Mouse (Mus musculus) ZHBTc4 (cell line): ENCODE data around the gene Hspa1a.
A peak's percentile ranks its signal among the peaks of the same experiment; 100 is the strongest.

Experiments used
- DNase-seq: peaks from one replicate; pipeline ENCODE4 v3.0.0-alpha.2; 2011; ENCODE audit warnings: low read depth, low spot score

Hspa1a gene

DNA sequence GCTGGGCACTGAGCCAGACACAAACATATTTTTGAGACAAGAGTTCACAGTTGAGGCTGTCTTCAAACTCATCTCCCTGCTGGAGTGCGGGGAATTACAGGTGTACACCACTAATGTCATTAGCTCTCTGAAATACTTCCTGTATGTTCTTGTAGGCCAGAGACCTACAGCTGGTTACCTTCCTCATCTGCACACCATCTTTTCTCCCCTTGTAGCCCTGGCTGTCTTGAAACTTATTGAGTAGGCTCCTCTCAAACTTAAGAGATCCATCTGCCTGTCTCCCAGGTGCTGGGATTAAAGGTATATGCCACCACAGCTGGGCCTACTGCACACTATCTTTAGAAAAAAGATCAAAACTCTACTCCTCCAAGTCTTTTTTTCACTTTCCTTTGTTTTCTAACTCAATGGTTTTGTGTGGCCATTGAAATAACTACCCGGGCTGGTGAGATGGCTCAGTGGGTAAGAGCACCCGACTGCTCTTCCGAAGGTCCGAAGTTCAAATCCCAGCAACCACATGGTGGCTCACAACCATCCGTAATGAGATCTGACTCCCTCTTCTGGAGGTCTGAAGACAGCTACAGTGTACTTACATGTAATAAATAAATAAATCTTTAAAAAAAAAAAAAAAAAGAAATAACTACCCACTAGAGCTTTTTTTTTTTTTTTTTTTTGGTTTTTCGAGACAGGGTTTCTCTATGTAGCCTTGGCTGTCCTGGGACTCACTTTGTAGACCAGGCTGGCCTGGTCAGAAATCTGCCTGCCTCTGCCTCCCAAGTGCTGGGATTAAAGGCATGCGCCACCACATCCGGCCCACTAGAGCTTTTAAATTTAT is 23.0 kb downstream of the Hspa1a start:
- DNase-seq: peak; percentile 60

DNA sequence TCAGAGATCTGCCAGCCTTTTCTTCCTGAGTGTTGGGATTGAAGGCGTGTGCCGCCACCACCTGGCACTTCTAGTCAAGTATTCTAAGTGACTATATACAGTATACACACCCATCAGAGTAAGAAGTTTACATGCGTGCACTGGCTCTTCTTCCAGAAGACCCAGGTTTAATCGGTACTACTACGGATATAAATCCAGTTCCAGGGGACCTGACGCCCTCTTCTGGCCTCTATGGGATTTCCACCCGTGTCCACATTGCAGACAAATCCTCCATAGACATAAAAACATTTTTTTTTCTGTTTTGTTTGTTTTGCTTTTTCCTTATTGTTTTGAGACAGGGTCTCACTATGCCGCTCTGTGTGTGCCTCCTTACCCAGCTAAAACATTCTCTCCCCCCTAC is 24.4 kb downstream of the Hspa1a start:
- DNase-seq: peak; percentile 77

DNA sequence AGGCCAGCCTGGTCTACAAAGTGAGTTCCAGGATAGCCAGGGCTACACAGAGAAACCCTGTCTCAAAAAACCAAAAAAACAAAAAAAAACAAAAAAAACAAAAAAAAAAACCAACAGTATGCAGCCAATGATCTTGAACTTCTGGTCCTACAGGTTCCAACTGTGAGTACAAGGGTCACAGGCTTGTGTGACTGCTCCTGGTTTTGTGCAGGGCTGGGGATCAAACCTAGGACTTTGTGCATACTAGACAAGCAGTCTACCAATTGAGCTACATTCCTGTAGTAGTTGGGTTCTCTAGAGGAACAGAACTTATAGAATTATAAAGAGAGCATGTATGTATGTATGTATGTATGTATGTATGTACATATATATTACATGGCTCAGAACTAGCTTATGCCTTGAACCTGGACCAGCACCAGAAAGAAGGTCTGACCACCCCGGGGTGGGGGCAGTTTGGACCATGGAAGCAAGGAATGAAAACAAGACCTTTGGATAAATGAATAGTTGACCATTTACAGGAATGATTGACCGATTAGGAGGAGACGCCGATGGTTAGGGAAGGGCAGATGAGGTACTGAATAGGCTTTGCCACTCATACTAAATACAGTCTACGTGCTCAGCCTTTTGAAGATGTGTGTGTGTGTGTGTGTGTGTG is 25.3 kb downstream of the Hspa1a start:
- DNase-seq: no peak

DNA sequence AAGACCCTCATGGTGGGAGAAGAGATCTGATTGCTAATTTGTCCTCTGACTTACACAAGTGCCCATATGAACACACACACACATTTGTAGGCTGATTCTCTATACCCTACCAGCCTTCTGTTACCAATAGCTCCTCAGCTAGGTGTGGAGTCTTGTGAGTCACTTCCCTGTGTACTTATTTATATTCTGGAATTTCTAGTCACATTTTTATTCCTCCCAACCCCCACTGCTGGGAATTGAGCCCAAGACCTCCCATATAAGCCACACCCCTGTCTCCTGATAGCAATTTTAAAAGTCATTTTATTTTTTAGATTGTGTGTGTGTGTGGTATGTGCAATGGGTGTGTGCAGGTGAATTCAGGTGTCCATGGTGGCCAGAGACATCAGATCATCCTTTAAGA is 27.6 kb downstream of the Hspa1a start:
- no peak for DNase-seq

DNA sequence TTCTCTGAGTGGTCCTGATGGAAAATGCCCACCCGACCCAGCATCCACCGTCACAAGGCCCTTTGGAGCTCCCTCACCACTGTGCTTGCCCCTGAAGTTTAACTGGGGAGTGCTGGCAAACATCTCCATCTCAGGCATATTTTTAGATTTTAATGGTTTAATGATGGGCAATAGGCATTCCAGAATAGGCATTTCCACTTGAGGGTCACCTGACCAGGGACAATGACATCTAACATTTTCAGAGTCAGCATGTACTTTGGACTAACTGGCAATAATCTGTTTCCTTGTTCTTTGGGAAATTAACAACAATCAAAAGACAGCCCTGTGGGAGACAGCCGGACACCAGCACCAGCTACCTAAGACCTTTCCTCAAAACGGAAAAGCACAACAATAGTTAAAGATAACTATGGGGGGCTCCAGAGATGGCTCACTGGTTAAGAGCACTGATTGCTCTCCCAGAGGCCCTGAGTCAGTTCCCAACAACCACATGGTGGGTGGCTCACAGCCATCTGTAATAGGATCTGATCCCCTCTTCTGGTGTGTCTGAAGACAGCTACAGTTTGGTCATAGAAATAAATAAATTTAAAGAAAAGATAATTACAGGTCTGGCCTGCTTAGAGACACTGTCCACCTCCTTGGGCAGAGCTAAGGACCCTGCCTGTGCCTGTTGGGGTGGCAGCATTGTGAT is 28.7 kb downstream of the Hspa1a start:
- no peak for DNase-seq

DNA sequence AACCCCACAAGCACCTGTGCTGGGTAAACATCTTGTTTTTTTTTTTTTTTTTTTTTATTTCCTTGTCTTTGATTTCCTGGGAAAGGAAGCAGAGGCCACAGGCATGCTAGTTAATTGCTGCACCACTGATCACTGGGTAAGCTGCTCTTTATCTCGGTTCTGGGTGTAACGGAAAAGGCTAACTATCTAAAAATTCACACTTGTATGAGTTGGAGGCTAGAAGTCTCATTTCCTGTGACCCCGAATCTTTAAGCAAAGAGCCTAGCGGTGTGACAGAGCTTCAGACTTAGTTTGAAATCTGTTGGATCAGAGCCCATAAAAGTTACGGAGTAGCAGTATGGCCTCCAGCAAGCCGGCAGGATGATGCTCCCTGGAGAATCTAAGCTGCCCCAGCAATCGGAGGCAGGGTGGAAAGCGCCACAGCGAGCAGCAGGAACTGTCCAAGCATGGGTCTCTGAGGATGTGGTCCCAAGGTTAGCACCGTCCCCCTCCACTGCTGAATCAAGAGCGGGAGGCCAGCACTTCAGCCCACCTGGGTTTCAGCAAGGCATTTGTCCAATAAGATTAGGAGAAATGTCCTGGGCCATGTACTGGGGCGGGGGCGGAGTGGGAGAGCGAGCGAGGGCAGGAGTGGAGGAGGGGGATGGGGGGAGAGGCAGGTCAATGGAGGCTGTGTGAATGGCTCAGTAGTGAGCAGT is 30.5 kb downstream of the Hspa1a start:
- DNase-seq: peak; percentile 75

DNA sequence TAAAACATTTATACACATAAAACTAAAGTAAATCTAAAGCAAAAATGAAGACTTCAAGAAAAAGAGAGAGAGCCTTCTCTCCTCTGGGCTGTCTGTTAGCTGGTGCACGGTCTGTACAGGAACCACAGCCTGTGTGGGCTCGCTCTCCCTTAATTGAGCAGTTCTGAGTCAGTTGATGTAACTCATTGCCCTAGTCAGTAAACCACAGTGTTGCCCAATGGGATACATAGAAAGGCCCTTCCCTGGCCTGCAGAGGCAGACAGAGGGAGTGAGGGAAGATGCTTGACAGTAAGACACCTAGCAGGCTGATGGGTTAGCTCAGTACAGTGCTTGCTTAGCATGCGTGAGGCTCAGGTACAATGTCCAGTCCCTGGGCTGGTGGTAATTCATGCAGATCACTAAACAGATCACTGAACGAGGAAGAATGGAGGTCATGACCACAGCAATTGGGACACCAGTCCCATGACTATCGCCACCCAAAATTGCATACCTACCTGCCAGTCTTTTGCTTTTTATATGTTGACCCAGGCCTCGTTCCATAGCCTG is 33.9 kb downstream of the Hspa1a start:
- DNase-seq: no peak

DNA sequence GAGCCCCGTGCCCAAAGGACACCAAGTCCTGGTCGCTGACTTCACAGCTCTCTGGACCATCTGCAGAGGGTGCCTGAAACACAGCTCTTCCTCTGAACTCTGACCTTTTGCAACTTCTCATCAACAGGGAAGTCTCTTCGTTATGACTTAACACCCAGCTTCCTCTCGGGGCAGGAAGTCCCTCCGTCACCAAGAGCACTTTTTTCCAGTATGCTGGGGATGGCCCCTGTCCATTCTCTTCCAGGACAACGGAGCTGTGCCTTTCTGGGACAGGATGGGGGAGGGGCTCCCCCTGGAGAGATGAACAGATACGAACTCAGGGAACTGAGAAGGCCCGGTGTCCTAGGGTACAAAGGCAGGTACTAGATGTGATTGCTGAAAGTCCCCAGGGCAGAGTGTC is 37.1 kb downstream of the Hspa1a start:
- no peak for DNase-seq

DNA sequence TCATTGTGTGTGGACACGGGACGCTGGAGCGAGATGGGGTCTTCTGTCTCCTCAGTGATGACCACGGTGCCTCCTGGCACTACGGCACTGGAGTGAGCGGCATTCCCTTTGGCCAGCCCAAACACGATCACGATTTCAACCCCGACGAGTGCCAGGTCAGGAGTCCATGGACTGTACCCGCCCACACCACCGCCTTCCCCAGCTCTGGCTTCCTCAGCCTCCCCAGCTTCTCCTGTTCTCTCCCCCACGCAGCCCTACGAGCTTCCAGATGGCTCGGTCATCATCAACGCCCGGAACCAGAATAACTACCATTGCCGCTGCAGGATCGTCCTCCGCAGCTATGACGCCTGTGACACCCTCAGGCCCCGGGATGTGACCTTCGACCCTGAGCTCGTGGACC is 37.9 kb downstream of the Hspa1a start:
- no peak for DNase-seq

DNA sequence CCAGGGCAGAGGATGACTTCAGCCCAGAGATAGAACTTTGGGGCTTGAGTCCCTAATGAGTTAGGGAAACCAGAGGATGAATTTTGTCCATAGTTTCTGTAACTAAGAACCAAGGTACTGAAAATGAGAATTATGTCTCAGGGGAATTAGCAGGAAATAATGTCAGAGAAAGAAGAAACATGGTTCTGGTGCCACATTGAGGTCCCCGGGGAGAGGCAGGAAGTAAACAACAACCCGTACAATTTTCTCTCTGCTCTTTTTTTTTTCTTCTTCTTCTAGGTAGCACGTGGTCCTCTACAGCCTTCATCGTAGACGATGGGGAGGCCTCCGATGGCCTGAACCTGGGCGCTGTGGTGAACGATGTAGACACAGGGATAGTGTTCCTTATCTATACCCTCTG is 39.7 kb downstream of the Hspa1a start:
- DNase-seq: no peak

DNA sequence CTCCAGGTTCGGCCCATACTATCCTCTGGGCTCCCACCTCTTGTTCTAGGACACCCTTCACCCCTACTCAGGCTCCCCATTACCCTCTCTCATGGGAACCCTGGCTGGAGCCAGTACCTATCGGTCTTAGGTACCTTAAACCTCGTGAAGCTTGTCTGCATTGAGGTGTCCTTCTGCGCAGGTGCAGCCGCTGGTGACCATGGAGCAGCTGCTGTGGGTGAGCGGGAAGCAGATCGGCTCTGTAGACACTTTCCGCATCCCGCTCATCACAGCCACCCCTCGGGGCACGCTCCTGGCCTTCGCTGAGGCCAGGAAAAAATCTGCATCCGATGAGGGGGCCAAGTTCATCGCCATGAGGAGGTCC is 40.2 kb downstream of the Hspa1a start:
- DNase-seq: peak; percentile 38

DNA sequence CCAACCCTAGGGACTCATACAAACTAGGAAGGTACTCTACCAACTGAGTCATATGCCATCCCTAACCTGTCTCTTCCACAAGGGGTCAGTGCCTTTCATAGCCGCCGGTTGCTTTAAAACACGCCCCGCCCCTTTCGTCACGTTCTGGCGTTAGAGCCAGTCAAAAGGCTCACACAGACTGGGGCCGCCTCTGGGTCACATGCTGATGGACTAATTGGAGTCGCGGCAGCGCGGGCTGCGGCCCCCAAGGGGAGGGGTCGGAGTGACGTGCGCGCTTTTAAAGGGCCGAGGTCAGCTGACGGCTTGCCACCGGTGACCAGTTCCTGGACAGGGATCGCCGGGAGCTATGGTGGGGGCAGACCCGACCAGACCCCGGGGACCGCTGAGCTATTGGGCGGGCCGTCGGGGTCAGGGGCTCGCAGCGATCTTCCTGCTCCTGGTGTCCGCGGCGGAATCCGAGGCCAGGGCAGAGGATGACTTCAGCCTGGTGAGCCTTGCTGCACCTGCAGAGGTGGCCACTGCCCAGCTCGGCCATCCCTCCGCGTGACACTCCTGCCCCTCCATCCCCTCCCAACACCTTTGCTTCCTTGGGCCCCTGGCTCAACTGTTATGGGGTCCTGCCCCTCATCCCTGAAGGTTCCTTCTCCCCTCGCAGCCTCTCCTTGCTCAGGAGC is 40.8 kb downstream of the Hspa1a start, which contains the start of gene Neu1:
Gene Neu1 (plus strand): TSS at position 193 of the 674 bp plus-strand sequence.
- DNase-seq: peak; percentile 99

DNA sequence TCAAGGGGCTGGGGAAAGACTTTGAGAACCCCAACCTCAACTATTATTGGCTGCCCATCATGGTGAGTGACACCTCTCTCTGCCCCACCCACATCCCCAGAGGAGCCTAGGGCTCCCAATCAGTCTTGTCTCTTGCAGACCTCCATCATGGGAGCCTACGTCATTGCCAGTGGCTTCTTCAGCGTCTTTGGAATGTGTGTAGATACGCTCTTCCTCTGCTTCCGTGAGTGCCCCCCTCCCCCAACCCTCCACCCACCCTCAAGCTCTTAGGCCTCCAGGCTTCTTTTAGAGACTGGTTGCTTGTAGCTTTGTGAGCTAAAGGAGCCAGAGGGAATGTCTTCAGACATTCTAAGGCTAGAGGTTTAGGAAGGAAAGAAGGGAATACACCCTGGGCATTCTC is 43.1 kb downstream of the Hspa1a start:
- DNase-seq: peak; percentile 84

DNA sequence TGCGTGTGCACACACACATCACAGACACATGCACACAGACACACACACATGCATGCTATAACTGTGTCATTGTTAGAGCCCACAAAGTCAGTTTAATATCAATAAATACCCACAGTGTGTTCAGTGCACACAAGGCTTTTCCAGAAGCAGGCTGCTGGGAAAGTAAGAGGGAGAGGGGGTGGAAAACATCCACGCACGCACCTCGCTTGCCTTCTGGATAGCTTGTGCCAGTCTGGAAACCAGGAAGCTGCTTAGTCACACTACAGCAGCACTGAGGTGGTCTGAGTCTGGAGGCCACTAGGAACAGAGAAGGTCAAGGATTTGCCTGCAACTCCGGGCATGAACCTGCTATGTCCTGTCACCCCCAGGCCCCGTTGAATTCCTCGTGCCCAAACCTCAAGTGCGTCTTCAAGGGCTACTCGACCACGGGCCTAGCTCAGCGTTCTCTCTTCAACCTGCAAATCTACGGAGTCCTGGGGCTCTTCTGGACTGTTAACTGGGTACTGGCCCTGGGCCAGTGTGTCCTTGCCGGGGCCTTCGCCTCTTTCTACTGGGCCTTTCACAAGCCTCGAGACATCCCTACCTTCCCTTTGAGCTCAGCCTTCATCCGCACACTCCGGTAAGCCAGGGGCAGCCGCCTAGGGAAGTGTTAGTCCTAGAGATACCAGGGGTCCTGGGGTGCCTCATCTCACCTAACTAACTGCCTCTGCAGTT is 44.5 kb downstream of the Hspa1a start:
- no peak for DNase-seq

DNA sequence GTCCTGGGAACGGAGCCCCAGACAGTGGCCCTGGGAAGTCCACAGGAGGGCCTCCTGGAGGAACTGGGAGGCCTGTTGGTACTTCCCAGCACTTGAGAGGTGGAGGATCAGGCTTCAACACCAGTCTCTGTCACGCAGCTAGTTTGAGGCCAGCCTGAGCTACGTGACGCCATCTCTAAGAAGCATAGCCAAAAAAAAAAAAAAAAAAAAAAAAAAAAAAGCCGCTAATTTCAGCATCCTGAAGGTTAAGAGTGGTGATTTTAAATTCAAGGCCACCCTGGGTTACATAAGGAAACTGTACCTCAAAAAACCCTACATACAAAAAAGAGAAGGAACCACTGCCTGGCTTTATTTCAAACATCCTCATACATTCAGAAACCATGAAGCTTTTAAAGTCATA is 47.7 kb downstream of the Hspa1a start:
- DNase-seq: no peak

DNA sequence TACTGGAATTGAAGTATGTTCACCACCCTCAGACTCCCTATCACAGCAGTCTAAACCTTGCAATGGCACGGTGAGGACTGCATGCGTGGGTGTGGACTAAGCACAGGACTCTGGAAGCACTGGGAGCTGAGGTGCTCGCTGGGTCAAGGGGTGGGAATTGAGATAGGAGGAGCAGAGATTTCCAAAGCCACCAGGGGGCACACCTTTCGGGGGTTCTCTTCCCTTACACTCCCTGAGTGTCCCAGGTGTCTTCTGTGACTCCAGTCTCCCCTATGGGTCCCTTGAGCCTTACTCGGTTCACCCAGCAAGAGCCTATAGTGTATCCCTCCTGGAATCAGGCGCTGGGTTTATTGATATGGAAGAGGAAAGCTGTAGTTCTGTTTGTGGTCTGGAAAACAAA is 49.0 kb downstream of the Hspa1a start:
- DNase-seq: peak; percentile 50
